Mouse (Mus musculus): ENCODE measurements at regions not wholly inside any gene's neighbourhood (a gene's known extent, or its start where the extent isn't known, plus 50 kb on each side); places are given as distances from the start of the nearest gene placed in this dataset.

DNA sequence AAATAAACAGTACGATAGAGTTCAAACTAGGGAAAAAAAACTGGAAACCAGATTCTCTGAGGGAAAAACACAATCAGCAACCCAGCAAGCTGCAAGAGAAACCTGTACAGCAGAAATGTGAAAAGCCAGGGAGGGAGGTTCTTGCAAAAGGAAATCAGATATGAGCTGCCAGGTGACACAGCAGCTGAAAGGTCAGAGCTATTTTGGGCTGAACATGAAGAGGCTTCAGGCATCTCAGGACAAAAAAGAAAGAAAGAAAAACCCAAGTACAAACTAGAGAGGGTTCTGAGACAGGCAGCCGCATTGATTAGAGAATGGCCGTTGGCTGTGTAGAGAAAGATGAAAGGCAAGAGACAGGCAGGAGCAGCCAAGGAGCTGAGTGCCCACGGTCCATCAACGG lies 434.5 kb downstream of the Nuf2 start:
- TF ChIP-seq USF1 (IDR thresholded peaks at IDR 0.05; ENCODE audit: low read depth) (no peak), CTCF (IDR thresholded peaks at IDR 0.05; ENCODE audit: control insufficient read depth, insufficient read depth, insufficient read length) (no peak), MYOD1 (IDR thresholded peaks at IDR 0.05; ENCODE audit: control insufficient read depth, insufficient read length, low read depth) (no peak), MAX (IDR thresholded peaks at IDR 0.05) (no peak), CEBPB (IDR thresholded peaks at IDR 0.05; ENCODE audit: low read depth) (no peak), MYOG (IDR thresholded peaks at IDR 0.05; ENCODE audit: control insufficient read depth, extremely low read depth, insufficient read length) (no peak), FOSL1 (IDR thresholded peaks at IDR 0.05; ENCODE audit: insufficient read depth, low read length, poor library complexity, severe bottlenecking) (no peak)
